Mouse (Mus musculus): ENCODE data around the gene Fbxo2. TPM values are rescaled to one million over a fixed set of nuclear protein-coding genes. Genes with fewer than 3 reads are reported as not detected.
A peak's percentile ranks its signal among the peaks of the same experiment; 100 is the strongest.

Fbxo2 gene
- total RNA-seq, 2 experiments from 2014 or later: 99.8 to 106 TPM

- DNase-seq (ENCODE audit: low spot score in 2 of 2): peak; percentile 86 to 89
- peak within 1 kb of the TSS; percentile 99 for H3K27ac ChIP-seq
- H3K4me3 ChIP-seq: peak within 1 kb of the TSS; percentile 87
- peak; percentile 71 for TF ChIP-seq CTCF (conservative IDR thresholded peaks at IDR 0.05)
These were observed 8.9 kb upstream of the Fbxo2 start, which contains the start of gene Fbxo6 for GRCm38 (mm10) chr4:148151267-148152168. TSS of gene Fbxo6 (minus strand) at chr4:148152140.

DNA sequence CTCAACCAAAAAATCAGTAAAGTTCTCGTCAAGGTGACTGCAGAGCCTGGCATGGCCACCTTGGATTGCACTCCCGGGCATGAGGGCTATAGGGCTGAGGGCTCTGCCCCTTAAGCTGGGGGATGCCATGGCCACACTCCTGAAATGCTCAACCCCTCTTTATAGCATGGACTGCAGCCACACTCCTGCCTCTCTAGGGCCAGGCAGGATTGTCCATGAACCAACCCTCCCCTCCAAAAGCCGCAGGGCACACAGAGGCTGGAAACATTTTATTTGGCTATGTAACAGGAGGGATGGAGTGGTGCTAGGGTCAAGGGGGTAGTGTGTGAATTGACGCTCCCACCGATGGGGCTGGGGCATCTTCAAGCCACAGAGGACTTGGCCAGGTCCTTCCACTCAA lies 7.9 kb upstream of the Fbxo2 start:
- DNase-seq (ENCODE audit: low spot score in 2 of 2): no peak
- H3K27ac ChIP-seq: peak overlapping the region; percentile 99; the same call in 1 of the 2 replicates
- no peak overlapping the region for H3K4me3 ChIP-seq
- no peak for TF ChIP-seq CTCF (conservative IDR thresholded peaks at IDR 0.05)

DNA sequence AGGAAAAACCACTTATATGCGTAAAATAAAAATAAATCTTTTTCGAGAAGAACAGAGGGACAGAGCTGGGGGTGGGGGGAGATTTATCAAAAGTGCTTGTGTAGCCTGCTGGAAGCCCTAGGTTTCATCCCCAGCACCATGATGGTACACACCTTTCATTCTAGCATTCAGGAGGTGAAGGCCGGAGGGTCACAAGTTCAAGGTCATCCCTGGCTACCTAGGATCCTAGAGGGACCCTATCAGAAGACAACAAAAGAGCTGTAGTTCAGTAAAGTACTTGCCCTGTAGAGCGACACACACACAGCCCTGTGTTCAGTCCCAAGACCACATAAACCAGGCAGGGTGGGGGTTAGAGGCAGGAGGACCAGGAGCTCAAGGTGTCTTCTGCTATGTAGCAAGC lies 6.4 kb upstream of the Fbxo2 start:
- no peak for DNase-seq (ENCODE audit: low spot score in 2 of 2)
- H3K27ac ChIP-seq: no peak overlapping the region
- H3K4me3 ChIP-seq: no peak overlapping the region
- TF ChIP-seq CTCF (conservative IDR thresholded peaks at IDR 0.05): no peak

- DNase-seq (ENCODE audit: low spot score in 2 of 2): peak in 1 of 2 experiments; percentile 74
- TF ChIP-seq CTCF (conservative IDR thresholded peaks at IDR 0.05): peak; percentile 86
- no peak overlapping the region for H3K4me3 ChIP-seq
- H3K27ac ChIP-seq: no peak overlapping the region
These were observed 5.4 kb upstream of the Fbxo2 start for GRCm38 (mm10) chr4:148154982-148155381.

GRCm38 (mm10) chr4:148158436-148159348 lies 1.7 kb upstream of the Fbxo2 start:
- TF ChIP-seq CTCF (conservative IDR thresholded peaks at IDR 0.05): no peak

DNA sequence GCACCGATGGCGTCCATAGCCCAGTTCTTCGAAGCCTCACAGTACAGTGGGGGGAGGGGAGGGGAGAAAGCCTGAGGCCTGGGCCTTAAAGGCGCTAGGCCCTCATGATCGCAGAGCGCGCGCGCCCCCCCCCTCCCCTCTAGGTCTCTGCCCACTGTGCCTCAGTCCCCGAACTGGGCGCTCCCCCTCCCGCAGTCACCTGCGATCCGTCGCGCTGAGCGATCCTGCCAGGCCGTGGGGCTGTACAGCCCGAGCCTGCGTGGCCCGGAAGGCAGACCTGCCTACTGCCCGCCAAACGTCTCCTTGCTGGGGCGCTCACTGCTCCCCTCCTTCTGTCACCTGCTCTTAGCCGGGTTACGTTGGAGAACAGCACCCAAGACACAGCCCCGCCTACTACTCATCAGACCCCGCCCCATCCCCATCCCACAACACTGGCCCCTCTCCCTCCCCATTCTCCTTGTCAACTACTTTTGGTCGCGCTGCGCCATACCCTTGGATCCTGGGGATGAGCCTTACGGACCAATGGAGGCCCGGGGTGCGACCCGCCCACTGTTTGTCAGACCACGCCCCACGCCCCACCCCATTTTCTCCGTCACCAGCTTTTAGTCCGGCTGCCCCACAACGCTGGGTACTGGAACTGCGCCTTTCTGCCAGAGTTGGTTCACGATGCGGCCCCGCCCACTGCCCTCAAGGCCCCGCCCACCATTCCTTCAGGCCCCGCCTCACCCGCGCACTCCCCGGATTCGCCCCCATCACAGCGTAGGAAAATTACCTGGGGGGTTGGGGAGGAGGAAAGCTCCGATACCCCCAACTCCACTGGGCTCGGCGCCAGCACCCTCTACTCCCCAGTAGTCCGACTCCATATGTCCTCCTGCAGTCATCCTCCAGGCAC lies 631 bp upstream of the Fbxo2 start:
- peak; percentile 51 for TF ChIP-seq CTCF (conservative IDR thresholded peaks at IDR 0.05)
- DNase-seq (ENCODE audit: low spot score in 2 of 2): peak; percentile 99
- H3K4me3 ChIP-seq: peak overlapping the region; percentile 90
- peak overlapping the region; percentile 97 for H3K27ac ChIP-seq

More at GRCm38 (mm10) chr4:148158436-148159348, 1.7 kb upstream of the Fbxo2 start:
- peak overlapping the region; percentile 97 for H3K27ac ChIP-seq
- peak overlapping the region; percentile 90 for H3K4me3 ChIP-seq
- DNase-seq (ENCODE audit: low spot score in 2 of 2): peak in 1 of 2 experiments; percentile 47

GRCm38 (mm10) chr4:148164002-148164439 lies 3.6 kb downstream of the Fbxo2 start:
- peak; percentile 76 to 80 for DNase-seq (ENCODE audit: low spot score in 2 of 2)
- TF ChIP-seq CTCF (conservative IDR thresholded peaks at IDR 0.05): peak; percentile 86
- peak overlapping the region; percentile 76 for H3K27ac ChIP-seq

GRCm38 (mm10) chr4:148164461-148164860 lies 4.0 kb downstream of the Fbxo2 start:
- no peak for TF ChIP-seq CTCF (conservative IDR thresholded peaks at IDR 0.05)
- Histone ChIP-seq H3K27ac (peak overlapping the region; percentile 76), H3K4me3 (peak overlapping the region; percentile 40)
- DNase-seq (ENCODE audit: low spot score in 2 of 2): no peak

More at GRCm38 (mm10) chr4:148164002-148164439, 3.6 kb downstream of the Fbxo2 start:
- peak overlapping the region; percentile 40 for H3K4me3 ChIP-seq

GRCm38 (mm10) chr4:148165551-148165950 lies 5.1 kb downstream of the Fbxo2 start:
- peak overlapping the region; percentile 90 for H3K27ac ChIP-seq
- H3K4me3 ChIP-seq: peak overlapping the region; percentile 37
- TF ChIP-seq CTCF (conservative IDR thresholded peaks at IDR 0.05): no peak

GRCm38 (mm10) chr4:148166431-148166830 lies 6.0 kb downstream of the Fbxo2 start:
- TF ChIP-seq CTCF (conservative IDR thresholded peaks at IDR 0.05): no peak
- Histone ChIP-seq H3K27ac (peak overlapping the region; percentile 90), H3K4me3 (peak overlapping the region; percentile 37; the same call in 1 of the 2 replicates)
- peak; percentile 77 to 90 for DNase-seq (ENCODE audit: low spot score in 2 of 2)

More at GRCm38 (mm10) chr4:148165551-148165950, 5.1 kb downstream of the Fbxo2 start:
- DNase-seq (ENCODE audit: low spot score in 2 of 2): no peak

DNA sequence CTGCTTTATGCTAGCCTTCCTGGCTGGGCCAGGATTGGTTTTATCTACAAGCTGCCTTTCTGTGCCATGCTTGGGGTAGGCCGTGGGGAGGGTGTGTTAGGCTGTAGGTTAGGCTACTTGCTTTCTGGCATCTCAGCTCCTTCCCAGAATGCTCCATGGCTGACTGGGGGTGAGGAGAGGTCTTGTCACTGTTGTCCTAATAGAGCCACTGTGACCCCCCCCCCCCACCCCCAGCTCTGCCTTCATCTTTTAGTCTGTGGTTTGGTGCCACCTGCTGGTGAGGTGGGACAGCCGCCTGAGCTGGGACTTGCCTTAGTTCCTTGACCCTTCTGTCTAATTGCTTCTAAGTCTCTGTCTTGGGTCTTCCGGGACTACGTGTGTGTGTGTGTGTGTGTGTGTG lies 6.6 kb downstream of the Fbxo2 start:
- Histone ChIP-seq H3K4me3 (peak overlapping the region; percentile 13; the same call in 1 of the 2 replicates), H3K27ac (peak overlapping the region; percentile 90)
- peak; percentile 70 for TF ChIP-seq CTCF (conservative IDR thresholded peaks at IDR 0.05)
- DNase-seq (ENCODE audit: low spot score in 2 of 2): peak in 1 of 2 experiments; percentile 77

All from layer of hippocampus, adult 2 months (tissue).